Comparison of ENCODE assay signal across 10 mouse cellular contexts in genomic region chr12:80228356-80228755, GRCm38 (mm10). TPM values are rescaled to one million over a fixed set of nuclear protein-coding genes. Genes with fewer than 3 reads are reported as not detected.
A peak's percentile ranks its signal among the peaks of the same experiment; 100 is the strongest.
DNase-seq lines count a peak whose midpoint lies in the region; ATAC-seq and TF ChIP-seq lines count a peak whose summit lies in the region.
"Had no signal": no experiment of that assay in that cellular context is flagged by ENCODE, and none has a peak within 500 bp of the region (broad histone marks: within the 10 kb centered on the region; RNA-seq: fewer than 3 reads in every experiment).

No protein-coding gene starts in this region.

- no peak overlapping the region for H3K9ac ChIP-seq in embryonic facial prominence, embryonic 14.5 days (ENCODE audit: low read depth, low read length)
- no peak overlapping the region for H3K9ac ChIP-seq in limb, embryonic 12.5 days (replicated peaks)
- H3K9ac ChIP-seq: hindbrain, embryonic 15.5 days had no signal

- peak overlapping the region; percentile 46; the same call in 1 of the 2 replicates for H3K27ac ChIP-seq in layer of hippocampus, adult 2 months
- H3K27ac ChIP-seq in embryonic facial prominence, embryonic 14.5 days (replicated peaks; ENCODE audit: low read depth, low read length), result peak overlapping the region; percentile 94; the same call in 1 of the 2 replicates
- peak overlapping the region; percentile 97 for H3K27ac ChIP-seq in limb, embryonic 12.5 days
- H3K27ac ChIP-seq: hindbrain, embryonic 15.5 days had no signal

- DNase-seq in layer of hippocampus, adult 2 months (ENCODE audit: low spot score in 2 of 2), result no peak
- no peak for DNase-seq in layer of hippocampus, postnatal 14 days (ENCODE audit: low spot score in 2 of 2)
- DNase-seq in NIH3T3 (ENCODE audit: low read depth), result peak; percentile 10
- DNase-seq in embryonic facial prominence, embryonic 14.5 days (ENCODE audit: low spot score), result no peak
- no peak for DNase-seq in embryo, embryonic 10 days (ENCODE audit: low spot score)
- DNase-seq in kidney, postnatal 14 days, result no peak
- DNase-seq: spleen, adult 18-20 months had no signal

- WGBS in embryonic facial prominence, embryonic 14.5 days, result 71% methylated on average over 5 of the region's 5 CpGs
- WGBS in limb, embryonic 12.5 days, result 83% methylated on average over 5 of the region's 5 CpGs

- H3K9me3 ChIP-seq in embryonic facial prominence, embryonic 14.5 days (ENCODE audit: control insufficient read depth, low read length), result 0 out of 2 replicates have a peak, but pooled peaks cover under 1% of the 10 kb centered on the region
- no peaks in the 10 kb centered on the region for H3K9me3 ChIP-seq in limb, embryonic 12.5 days
- H3K9me3 ChIP-seq: hindbrain, embryonic 15.5 days had no signal

- no peak overlapping the region for H3K4me3 ChIP-seq in layer of hippocampus, adult 2 months
- no peak overlapping the region for H3K4me3 ChIP-seq in embryonic facial prominence, embryonic 14.5 days (ENCODE audit: low read depth, low read length)
- H3K4me3 ChIP-seq in limb, embryonic 12.5 days (replicated peaks), result no peak overlapping the region
- H3K4me3 ChIP-seq: erythroblast, embryonic 14.5 days; hindbrain, embryonic 15.5 days had no signal

- no peak for TF ChIP-seq CTCF in layer of hippocampus, adult 2 months (conservative IDR thresholded peaks at IDR 0.05)

- no peaks in the 10 kb centered on the region for H3K27me3 ChIP-seq in embryonic facial prominence, embryonic 14.5 days (replicated peaks; ENCODE audit: control insufficient read depth, insufficient read depth, low read length)
- H3K27me3 ChIP-seq in limb, embryonic 12.5 days, result no peaks in the 10 kb centered on the region
- H3K27me3 ChIP-seq: hindbrain, embryonic 15.5 days had no signal

- no peak overlapping the region for H3K4me2 ChIP-seq in embryonic facial prominence, embryonic 14.5 days (ENCODE audit: low read depth, low read length)
- H3K4me2 ChIP-seq in limb, embryonic 12.5 days, result peak overlapping the region; percentile 5; the same call in 1 of the 2 replicates
- H3K4me2 ChIP-seq: hindbrain, embryonic 15.5 days had no signal

- H3K4me1 ChIP-seq in embryonic facial prominence, embryonic 14.5 days (ENCODE audit: control insufficient read depth, insufficient read depth, low read length), result peaks cover 78% of the 10 kb centered on the region
- H3K4me1 ChIP-seq in limb, embryonic 12.5 days (replicated peaks), result peaks cover 93% of the 10 kb centered on the region

- no peaks in the 10 kb centered on the region for H3K36me3 ChIP-seq in embryonic facial prominence, embryonic 14.5 days (ENCODE audit: control insufficient read depth, insufficient read depth, low read length)
- H3K36me3 ChIP-seq in limb, embryonic 12.5 days, result peaks cover under 1% of the 10 kb centered on the region; the same call in 1 of the 2 replicates
- H3K36me3 ChIP-seq: hindbrain, embryonic 15.5 days had no signal

- no peak for ATAC-seq in embryonic facial prominence, embryonic 14.5 days (ENCODE audit: low read depth)
- no peak for ATAC-seq in limb, embryonic 12.5 days (ENCODE audit: insufficient number of reproducible peaks, insufficient read depth, low FRiP score, low TSS enrichment, low read depth)

RNA-seq across cellular contexts. Expression of gene Actn1, which starts 31.8 kb away (rescaled TPM):
- 100 to 1,000 TPM in 1 of 2 experiments, 10 to 100 TPM in 1; 91.0 to 103 TPM for total RNA-seq in layer of hippocampus, adult 2 months (2021)
- 10 to 100 TPM; 86.0 to 91.2 TPM for total RNA-seq in layer of hippocampus, postnatal 14 days (2021)
- 33.0 and 34.6 TPM in 2 replicates for polyA plus RNA-seq in embryonic facial prominence, embryonic 14.5 days (2014; fragmentation: Nextera tagmentation; extraction: Ambion mirVana)
- 42.0 and 45.8 TPM in 2 replicates for polyA plus RNA-seq in limb, embryonic 12.5 days (2016; fragmentation: Nextera tagmentation; extraction: Ambion mirVana)

Comparison
In these comparisons a context has a peak if more than half of its experiments do, and no peak if none do; other contexts are left out.
1. H3K27ac ChIP-seq: peak in every context shown above with its lines; median percentile 97 in limb, embryonic 12.5 days; 94 in embryonic facial prominence, embryonic 14.5 days; 46 in layer of hippocampus, adult 2 months.